Mouse (Mus musculus) bone marrow, adult 2 months (tissue): ENCODE data around the gene Scd1.

Experiments used
- CTCF ChIP-seq: fragments of 200-500 bp; IDR thresholded peaks from 2 replicates; pipeline ENCODE4 v1.5.1; 2011; ENCODE audit warnings: low read length, control low read depth; ENCODE audit not compliant: control insufficient read depth, insufficient read depth
- POLR2A ChIP-seq: fragments of 200-500 bp; IDR thresholded peaks from 2 replicates; pipeline ENCODE4 v1.6.1; 2011; ENCODE audit warnings: low read depth, mild to moderate bottlenecking, control low read depth, low read length, borderline replicate concordance; ENCODE audit not compliant: control insufficient read depth

DNA sequence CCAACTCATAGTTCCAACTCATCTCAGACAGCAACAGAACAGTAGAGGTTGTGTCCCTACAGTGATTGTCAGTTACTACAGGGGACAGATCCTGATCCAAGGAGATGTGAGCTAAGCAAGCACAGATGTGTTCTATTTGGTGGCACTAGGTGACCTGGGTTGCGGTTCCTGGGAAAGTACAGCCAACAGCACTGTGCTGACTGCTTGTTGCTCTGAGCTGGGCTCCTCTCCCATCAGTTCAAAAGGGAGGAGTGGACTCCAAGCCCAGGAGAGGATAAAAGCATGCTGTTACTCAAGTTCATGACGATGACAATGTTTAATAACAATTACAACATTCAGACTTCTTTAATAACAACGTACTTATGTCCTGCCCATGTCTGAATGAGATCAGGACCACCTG lies 38.1 kb upstream of the Scd1 start:
- no peak for TF ChIP-seq CTCF
- TF ChIP-seq POLR2A, result no peak
